Mouse (Mus musculus): ENCODE data around the gene Nes.

Nes gene

DNA sequence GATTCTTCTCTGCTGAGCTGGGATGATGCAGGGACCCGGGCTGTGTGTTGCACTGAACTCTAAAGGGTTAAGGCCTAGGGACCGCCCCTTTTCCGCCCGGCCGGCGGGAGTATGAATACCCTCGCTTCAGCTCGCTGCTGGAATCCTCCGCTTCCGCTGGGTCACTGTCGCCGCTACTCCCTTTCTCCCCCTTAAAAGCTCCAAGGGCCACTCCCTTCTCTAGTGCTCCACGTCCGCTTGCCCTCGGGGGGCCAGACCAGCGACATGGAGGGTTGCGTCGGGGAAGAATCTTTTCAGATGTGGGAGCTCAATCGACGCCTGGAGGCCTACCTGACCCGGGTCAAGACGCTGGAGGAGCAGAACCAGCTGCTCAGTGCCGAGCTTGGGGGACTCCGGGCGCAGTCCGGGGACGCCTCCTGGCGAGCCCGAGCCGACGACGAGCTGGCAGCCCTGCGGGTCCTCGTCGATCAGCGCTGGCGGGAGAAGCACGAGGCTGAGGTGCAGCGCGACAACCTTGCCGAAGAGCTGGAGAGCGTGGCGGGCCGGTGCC is at the start of gene Nes:
Nes (plus strand) TSS at position 140 of the 550 bp plus-strand sequence.
- no peak for DNase-seq (ENCODE audit: low spot score in 2 of 2)

DNA sequence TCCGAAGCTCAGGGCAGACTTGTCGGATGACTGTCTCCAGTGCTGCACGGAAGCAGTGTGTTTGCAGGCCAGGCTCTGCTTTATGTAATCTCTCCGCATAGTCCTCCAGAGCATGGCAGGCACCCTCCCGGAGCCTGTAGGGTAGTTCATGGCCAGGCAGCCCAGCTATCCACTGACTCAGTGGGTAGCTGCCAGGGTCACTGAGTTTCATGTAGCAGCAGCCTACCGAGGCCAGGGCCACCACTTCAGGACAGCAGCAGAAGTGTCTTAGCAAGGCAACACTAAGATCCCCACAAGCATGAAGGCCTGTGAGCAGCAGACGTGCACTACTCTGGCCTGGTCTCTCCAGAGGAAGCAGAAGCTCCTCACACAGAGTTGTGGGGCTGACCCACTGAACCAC is 45.9 kb upstream of the Nes start:
- DNase-seq (ENCODE audit: low spot score in 2 of 2) = no peak

DNA sequence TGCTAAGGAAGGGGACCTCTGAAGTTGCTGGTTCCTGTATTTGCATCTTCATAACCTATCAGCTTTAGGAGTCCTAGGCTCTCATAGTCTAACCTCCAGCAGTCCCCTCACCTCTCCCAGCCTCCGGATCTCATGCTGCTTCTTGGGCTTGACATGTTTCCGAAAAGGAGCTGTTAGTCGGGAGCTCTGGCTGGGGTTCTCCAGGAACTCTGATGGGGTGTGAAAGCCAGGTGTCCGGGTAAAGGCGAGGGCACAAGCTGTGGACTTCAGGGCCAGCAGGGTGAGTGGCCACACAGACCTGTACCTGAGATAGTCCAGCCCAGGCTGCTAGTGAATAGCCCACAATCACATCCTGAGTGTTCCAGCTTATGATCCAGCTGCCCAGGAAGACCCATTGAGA is 43.4 kb upstream of the Nes start:
- DNase-seq (ENCODE audit: low spot score in 2 of 2) = no peak

DNA sequence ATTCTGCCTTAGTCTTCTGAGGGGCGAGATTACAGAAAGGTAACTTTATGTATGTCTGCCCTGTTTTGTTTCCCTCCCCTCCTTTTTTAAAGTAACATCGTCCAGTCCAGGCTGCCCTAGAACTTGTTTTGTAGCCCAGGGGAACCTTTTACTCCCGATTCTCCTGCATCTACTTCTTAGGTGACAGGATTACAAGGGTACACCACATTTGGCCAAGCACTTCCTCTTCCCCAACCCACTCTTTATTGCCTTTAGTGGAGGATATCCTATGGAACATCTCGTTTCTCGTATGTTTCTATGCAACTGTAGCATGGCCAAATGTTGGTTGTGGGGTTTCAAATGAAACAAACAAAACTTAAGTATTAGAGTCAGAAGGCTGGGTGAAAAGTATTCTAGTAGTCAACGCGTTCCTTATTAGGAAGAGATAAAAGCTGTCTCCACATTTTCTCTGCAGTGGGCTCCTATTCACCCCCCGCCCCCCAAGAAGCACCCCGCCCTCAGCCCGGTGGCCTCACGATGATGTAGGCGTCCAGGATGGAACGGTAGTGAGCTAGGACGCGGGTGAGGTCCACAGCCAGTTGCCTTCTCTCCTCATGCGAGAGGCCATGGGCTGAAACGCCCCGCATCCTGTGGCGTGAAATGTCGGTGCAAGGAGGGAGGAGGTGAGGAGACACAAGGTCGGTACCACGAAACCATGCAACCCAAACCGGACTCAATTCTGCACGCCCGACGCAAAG is 41.4 kb upstream of the Nes start:
- no peak for DNase-seq (ENCODE audit: low spot score in 2 of 2)

DNA sequence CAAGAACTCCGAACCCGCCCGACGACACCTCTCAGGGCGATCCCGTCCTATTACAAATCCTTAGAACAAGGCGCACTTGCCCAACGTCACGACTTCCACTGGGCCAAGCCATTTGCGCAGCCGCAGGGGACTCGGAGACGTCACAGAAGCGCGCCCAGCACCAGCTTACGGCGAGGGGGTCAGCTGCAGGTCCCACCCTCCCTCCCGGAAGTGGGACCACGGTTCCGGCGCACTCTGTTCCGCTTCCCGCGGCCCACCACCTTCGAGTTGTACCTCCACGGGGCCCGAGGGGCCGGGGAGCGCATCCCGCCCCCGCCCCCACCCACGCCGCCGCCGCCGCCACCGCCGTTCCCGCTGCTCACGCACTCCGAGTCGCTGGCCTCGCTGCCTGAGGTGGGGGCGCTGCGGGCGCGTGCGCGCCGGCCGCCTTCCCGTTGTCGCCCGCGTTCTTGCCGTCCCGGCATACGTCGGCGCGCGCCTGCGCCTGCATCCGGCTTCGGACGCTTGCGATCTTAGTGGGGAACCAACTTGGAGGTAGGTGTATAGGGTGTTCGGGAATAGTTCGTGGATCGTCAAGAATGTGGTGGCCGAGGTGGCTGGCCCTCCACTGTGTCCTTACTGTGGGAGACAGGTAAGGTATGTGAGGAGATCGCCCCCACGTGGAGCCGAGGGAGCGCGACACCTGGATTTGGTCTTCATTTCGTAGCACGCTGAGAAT is 40.6 kb upstream of the Nes start, which contains the start of the genes Isg20l2 and Rrnad1:
Isg20l2 (plus strand) TSS at position 237 of the 718 bp plus-strand sequence.
Rrnad1 (minus strand) TSS at position 640 of the 718 bp plus-strand sequence.
- DNase-seq (ENCODE audit: low spot score in 2 of 2) = peak; percentile 98 to 99

DNA sequence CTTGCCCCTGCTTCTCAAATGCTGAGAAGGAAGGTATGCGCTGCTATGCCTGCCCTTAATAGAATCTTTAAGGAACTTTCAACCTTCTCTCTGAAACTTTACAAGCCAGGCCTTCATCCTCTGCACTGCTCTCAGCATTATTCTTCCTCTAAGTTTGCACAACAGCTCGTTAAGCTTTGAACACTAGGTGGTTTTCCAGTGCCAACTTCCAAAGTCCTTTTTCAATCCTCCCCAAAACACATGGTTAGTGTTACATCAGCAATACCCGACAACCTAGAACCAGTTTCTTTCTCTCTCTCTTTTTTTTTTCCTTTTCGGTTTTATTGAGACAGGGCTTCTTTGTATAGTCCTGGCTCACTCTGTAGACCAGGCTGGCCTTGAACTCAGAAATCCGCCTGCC is 36.9 kb upstream of the Nes start:
- no peak for DNase-seq (ENCODE audit: low spot score in 2 of 2)

DNA sequence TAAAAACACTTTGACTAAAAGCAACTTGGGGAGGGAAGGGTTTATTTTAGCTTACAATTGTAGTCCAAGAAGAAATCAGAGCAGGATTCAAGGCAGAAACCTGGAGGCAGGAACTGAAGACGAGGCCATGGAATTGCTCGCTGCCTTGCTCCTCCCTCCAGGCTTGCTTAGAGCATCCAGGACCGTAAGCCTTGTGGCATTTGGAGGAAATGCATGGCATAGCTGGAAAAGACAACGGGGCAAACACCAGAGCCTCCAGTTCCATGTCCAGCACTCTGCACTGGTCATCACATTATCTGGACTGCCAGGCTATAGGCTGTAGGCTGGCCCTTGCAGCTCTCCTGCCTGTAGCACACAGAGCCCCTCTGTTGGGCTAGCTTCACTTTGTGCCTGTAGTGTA is 36.4 kb upstream of the Nes start:
- no peak for DNase-seq (ENCODE audit: low spot score in 2 of 2)

DNA sequence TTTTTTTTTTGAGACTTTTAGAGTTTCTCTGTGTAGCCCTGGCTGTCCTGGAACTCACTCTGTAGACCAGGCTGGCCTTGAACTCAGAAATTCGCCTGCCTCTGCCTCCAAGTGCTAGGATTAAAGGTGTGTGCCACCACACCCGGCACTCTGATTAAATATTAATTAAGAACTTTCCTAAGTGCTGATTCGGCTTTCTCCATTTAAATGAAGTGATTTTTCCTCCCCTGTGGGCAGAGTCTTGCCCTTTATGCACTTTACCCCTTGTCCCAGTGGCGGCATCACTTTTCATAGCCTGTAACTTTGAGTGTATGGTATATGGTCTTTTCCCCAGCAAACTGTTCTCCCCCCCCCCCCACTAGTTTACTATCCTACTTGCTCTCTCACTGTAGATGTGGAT is 35.7 kb upstream of the Nes start:
- DNase-seq (ENCODE audit: low spot score in 2 of 2) = no peak

DNA sequence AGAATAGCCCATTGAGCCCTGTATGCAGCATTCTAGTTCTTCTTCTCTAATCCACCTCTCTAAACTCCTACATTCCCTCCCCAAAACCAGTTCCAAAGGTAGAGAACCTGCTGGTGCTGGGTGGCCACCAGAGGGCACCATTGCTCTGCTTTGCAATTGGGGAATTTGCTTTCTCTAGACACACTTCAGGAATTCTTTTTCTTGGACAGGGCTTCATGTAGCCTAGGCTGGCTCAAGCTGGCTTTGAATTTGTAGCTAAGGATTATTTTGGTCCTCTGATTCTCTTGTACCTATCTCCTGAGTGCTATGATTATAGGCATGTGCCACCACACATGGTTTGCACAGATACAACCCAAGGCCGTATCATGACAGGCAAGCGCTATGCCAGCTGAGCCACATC is 35.1 kb upstream of the Nes start:
- DNase-seq (ENCODE audit: low spot score in 2 of 2) = peak; percentile 77 to 89

DNA sequence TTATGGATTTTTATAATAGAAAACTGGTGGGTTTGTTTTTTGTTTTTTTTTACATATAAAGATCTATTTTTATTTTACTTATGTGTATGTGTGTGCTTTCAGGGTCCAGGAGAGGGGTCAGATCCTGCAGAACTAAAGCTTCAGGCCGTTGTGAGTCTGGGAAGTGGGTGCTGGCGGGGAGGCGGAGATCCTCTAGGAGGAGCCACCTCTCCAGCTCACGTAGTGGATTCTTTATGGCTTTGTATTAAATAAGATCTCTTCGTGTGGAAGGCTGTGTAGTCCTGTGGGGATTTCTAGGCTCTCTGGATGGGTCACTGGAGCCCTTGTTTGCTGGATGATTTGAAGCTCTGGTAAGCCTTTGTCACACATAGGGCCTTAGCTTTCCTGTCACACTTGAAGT is 30.3 kb upstream of the Nes start:
- no peak for DNase-seq (ENCODE audit: low spot score in 2 of 2)

DNA sequence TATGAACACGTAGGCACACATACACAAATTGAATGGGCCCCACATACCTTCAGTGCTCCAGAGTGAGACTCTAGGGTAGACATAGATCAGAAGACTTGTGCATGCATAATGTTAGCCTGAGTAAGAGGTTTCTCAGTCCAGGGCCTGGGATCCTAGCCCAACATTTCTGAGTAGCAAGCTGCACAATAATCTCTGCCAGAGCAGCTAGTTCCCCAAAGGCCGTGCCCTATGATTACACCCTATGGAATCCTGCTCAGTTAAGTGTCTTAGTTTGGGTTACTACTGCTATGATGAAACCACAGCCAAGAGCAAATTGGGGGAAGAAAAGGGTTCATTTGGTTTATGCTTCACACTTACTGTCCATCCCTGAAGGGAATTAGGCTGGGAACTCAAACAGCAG is 28.4 kb upstream of the Nes start:
- no peak for DNase-seq (ENCODE audit: low spot score in 2 of 2)

DNA sequence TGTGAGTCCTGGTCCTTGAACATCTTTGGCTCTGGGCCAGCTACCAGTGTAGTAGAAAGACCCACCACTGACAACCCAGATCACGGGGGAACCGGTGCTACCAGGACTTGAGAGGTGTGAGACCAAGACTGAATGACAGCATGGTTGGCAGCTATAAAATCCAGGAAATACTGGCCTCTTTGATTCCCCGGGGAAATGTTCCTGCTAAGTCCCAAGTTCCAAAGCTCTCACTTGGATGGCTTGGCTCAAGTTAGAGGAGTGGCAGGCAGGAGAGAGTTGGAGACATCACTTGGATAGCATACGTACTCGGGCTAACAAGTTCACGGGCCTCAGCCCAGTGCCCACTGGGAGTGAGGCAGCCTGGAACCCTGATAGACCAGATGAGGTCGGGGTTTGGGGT is 27.3 kb upstream of the Nes start:
- DNase-seq (ENCODE audit: low spot score in 2 of 2) = no peak

DNA sequence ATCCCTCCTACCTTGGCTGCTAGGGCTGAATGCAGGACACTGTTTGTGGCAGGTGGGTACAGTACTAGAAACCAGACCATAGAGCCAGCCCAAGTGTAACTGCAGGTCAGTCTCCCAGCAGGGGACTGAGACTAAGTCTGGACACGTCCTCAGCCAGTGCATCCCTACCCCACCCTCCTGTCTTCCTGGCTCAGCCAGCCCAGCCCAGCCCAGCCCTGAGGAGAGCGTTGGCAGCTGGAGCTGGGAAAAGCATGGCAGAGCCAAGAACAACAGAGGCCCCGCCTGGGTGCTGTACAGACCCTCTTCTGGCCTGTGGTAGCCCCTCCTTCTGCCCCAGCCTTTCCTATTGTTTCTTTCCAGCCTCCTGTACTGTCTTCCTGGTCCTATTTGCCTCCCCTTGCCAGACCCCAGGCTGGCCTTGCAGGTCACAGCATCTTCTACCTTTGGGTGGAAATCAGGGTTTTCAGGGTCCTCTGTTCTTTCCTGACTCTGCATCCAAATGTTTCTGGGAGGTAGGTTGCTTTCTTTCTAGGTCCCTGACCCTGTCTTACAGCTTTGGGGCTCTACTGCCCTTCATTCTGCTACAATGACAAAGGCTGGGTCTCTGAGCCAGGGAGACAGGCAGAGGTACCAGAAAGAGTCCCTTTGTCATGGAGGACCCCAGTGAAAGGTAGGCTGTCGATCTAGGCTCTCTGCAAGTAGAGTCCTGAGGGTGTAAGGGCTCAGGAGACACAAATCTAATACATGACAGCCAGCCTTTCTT is 25.9 kb upstream of the Nes start:
- DNase-seq (ENCODE audit: low spot score in 2 of 2) = no peak

DNA sequence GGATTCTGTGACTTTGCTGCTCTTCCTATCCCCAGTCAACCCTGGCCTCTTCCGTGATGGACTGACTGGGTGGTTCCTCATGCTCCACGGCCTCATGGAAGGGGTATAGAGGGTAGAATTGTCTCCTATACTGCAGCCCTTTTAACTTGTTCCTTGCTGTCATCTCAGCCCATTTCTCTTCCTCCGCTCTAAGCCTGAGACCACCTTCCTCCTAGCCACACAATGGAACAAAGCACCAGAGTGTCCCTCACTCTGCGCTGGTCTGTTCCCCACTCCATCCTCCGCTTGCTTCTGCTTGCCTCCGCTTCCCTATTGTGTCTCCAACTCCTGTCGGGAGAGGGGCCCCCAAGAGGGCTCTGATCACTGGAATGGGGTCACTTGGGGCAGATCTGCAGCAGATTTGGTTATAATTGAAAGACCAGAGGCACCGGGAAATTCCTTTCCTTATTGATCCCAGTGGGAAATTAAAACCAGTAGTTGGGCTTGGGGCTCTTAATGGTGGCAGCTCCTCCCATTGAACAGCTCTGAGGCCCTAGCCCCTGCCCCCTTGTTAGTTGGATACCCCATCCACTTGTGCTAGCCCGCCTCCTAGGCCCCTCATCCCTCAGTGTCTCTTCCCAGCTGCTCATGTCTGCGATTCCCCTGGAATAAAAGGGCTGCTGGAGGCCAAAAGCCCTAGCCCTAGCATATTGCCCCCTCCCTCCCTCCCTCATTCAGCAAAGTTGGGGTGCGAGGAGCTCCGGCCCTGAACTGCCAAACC is 24.9 kb upstream of the Nes start:
- no peak for DNase-seq (ENCODE audit: low spot score in 2 of 2)

DNA sequence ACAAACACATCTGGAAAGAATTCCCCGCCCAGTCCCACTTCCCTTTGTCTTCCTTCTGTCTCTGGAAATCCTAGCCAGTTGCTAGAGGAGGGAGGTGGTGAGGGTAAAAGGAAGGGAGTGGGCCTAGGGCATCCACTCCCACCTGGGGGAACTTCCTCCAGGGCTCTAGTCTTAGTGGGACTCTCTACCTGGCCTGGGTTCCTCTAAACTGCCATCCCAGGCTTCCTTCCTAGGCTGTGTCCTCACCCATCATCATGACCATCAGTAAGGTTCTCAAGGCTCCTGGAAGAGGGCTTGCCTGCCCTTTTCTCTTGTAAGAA is 24.4 kb upstream of the Nes start:
- no peak for DNase-seq (ENCODE audit: low spot score in 2 of 2)

DNA sequence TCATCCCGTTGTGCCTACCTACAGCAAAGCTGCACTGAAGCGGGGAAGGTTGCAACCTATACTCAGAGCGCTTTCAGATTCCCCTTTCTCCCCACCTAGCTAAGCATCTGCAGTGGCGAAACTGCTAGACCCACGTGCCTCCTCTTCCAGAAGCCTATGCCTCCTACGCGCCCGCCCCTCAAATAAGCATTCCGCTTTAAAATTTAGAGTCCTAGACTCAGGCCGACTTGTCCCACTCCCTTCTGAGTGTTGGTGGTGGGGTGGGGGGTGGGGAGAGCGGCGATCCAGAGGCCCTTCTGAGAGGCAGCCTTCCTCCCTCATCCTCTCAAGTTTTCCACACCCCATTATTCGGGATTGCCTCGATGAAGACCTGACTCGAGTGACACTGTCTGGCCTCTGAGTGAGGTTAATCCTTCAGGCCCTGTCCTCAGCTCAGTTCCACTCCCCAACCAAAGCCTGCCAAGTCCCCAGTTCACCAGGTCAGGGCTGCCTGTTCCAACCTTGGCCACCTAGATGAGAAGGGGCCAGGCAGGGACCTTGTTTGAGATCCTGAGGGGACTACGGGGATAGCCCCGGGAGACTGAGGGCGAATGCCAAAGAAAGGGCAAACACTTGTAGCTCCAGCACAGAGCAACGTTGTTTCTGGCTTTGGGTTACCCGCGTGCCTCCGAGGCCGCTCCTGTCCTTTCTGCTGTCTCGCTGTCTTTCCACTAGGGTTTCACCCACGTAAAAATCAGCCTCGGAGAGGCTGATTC is 23.6 kb upstream of the Nes start:
- no peak for DNase-seq (ENCODE audit: low spot score in 2 of 2)

DNA sequence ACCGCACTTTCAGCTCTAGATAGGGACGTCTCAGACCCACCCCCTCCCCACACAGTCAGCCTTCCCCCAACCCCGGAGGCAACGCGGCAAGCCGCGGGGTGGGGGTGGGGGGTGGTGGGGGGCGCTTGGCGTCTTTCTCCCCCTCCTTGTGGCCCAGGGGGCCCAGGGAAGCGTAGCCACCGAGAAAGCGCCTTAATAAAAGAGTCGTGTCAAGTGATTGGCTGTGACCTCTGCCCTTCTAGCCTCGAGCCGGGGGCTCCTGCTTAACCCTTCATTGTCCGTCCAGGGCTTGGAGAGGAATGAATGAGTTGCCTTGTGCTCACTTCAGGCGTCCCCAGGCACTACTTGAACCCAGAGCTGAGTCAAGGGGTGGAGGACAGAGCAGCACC is 23.1 kb upstream of the Nes start:
- no peak for DNase-seq (ENCODE audit: low spot score in 2 of 2)

DNA sequence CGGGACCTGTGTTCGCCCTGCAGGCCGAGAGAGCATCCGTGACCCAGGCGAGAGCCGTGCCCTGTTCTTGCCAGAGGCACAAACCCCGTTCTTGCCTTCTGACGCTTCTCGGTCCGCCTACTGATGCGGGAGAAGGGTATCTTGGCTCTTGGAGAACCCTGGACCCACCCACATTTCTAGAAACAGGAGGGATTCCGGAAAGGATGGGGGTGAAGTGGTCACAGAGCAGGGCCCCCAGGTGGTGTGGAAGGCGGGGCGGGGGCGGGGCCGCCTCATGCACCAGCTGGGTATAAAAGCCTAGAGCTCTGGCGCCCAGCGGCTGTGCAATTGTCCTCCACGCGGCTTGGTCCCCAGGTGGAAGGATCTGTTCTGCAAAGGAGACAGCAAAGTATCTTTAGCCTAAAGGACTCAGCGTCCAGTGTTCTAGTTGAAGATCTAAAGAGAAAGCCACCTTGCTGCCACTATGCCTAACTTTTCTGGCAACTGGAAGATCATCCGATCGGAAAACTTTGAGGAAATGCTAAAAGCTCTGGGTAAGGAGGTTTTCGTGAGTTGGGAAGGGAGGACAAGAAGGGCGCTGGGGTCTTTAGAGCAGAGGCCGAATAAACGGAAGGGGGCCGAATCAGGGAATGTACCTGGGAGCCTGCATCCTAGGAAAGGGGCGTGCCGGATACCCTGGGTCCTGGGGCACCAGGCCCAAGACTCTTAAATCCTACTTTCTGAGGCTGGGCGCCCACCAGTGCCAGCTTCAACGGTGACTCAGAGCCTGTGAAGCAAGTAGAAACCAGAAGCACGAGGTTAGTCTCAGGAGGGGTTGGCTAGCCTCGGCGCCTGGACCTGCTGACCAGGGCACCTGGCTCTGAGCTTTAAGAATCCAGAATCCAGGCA is 22.3 kb upstream of the Nes start, which contains the start of gene Crabp2:
Crabp2 (plus strand) TSS at position 289 of the 888 bp plus-strand sequence.
- DNase-seq (ENCODE audit: low spot score in 2 of 2) = no peak

DNA sequence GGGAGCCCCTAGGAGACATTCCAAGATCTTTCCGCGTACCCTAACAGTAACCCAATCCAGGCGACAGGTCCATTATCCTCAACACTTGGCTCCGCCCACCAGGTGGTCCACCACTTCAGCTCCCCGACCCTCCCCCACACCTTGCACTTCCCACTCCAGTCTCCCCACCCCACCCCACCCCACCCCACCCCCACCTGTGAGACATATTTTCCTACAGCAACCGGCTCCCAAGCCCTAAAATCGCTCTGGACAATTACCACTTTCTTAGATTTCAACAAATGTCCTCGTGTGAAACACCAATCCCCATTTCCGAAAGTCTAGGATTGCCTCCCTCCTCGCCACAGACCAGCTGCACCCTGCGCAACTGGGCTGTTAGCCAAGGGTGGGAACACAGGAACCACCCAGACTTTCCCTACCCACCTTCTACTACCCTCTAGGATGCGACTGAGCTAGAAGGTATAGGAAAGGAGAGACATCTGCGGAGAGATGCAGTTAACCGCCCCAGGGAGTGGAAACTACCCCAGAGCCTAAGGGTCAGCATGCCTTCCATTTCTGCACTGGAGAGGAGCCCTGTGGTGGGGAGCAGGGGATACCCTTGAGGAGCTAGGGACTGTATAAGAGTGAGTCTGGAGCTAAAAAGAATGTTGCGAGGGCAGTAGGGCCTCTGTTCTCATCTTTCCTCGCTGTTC is 21.5 kb upstream of the Nes start:
- DNase-seq (ENCODE audit: low spot score in 2 of 2) = no peak
